Mouse (Mus musculus): ENCODE results near the gene Abca15. TPM values are rescaled to one million over a fixed set of nuclear protein-coding genes. Genes with fewer than 3 reads are reported as not detected.
"Not testable (repeated sequence)": the region's sequence is repeated elsewhere in the genome, so short reads cannot be mapped to it uniquely, and the experiment has no call there.

Abca15 gene
- total RNA-seq (2021): not detected

DNA sequence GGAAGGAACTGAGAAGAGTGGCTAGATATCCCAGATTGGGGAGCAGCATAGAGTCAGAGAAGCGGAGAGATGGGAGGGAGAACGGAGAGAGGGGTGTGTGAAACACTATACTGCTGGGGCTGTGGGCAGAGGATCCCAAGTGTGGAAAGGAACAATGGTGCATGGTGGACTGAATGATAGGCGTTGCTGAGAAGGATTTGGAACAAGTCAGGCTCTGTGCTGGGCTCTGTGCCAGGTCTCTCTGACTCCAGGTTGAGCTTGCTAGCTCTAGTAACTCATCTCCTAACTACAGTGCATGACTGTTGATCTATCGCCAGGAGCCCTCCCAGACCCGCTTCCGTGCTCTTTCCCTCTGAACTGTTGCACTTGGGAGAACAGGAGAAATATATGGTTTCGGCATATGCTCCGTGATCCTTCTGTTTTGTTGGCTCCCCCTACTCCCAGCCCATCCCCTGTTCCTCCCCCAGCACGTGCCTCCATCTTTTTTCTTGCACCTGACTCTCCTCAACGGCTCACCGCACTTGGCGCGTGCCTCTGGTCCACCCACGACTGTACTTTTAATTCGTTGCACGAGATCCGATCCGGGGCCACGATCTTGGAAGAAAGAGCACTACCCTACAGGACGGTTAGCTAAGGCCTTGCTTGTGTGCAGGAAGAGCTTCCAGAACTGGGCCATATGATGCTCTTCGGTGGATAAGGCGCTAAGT, at the start of gene Abca15:
Abca15 (plus strand) TSS at position 584 of the 707 bp plus-strand sequence.
- intact Hi-C loops (cut with DNase I): loop anchor here (2.0 to 5.0 kb wide), 3 partner anchors 121 to 481 kb away; no protein-coding TSS in a partner anchor
- peak; percentile 8 to 10 for DNase-seq

DNA sequence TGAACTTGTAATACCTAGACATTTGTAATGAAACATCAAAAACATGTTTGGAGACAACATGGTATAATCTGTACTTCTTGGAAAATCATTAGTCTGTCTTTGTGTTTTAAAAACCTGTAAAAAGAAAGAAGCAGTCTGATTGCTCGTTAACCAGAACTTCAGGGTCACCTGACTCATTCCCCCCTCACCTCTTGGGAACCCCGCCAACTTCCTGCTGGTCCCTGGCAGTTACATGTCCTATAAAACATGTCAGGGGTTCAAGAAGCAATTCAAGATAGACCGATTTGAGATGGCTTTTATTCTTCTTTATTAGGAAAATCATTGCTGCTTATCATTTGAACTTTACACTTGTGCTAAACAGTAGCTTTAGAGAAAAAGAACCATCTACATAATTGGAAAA, 43.2 kb upstream of the Abca15 start:
- intact Hi-C loops (cut with DNase I): no loop called here
- no peak for DNase-seq

DNA sequence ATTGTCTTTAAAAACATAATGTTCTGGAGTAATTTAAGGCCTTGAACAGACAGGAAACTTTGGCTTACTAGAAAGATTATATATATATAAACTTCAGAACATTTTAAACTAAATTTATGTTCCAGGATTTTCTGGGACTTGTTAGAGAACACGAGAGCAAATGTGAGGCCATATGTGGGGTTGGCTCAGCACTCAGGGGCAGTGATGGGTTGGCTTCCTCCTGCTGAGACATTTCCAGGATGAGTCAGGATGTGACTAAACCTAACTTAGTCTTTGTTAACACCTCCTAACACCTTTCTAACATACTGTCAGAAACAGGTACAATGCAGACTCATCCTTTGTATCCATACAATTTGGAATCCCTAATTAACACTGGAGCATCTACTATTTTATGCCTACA, 12.4 kb upstream of the Abca15 start:
- no peak for DNase-seq
- intact Hi-C loops (cut with DNase I): no loop called here

DNA sequence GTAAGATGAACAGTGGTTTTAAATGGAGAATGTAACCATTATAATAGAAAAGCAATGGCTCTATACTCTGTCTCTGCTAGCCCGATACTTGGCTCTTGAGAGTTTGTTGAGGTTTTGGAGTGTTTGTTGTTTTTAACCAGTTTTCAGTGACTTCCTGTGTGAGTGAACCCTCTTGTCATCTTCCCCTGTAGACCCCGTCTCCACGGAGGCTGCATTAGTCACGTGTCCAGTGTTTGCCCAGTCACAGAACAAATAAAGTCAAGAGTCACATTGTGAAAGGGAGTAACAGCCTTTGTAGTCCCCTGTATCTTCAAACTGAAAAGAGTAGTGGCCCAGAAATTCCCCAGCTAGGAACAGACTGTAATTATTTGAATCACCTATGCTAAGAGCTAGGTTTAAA, 5.5 kb upstream of the Abca15 start:
- intact Hi-C loops (cut with DNase I): no loop called here
- no peak for DNase-seq

DNA sequence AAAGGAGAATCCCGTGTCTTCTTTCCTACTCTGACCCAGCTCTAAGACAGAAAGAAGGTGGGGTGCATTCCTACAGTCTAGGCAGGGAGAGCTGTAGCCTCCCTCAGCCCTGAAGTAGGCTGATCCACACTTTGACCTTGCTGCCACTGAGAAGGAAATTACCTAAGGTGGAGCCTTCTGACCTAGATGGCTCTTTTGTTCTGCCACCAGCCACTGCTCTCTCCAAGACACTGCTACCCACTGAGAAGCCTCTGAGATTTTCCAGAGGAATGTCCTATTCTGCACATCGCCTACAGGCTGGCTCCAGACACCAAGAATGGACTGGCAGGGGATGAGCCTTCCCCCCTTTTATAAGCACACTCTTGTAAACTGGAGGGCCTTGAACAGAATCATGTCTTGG, 2.6 kb upstream of the Abca15 start:
- not testable (repeated sequence) for DNase-seq
- intact Hi-C loops (cut with DNase I): loop anchor here (2.0 to 5.0 kb wide), 4 partner anchors 119 to 653 kb away; no protein-coding TSS in a partner anchor

DNA sequence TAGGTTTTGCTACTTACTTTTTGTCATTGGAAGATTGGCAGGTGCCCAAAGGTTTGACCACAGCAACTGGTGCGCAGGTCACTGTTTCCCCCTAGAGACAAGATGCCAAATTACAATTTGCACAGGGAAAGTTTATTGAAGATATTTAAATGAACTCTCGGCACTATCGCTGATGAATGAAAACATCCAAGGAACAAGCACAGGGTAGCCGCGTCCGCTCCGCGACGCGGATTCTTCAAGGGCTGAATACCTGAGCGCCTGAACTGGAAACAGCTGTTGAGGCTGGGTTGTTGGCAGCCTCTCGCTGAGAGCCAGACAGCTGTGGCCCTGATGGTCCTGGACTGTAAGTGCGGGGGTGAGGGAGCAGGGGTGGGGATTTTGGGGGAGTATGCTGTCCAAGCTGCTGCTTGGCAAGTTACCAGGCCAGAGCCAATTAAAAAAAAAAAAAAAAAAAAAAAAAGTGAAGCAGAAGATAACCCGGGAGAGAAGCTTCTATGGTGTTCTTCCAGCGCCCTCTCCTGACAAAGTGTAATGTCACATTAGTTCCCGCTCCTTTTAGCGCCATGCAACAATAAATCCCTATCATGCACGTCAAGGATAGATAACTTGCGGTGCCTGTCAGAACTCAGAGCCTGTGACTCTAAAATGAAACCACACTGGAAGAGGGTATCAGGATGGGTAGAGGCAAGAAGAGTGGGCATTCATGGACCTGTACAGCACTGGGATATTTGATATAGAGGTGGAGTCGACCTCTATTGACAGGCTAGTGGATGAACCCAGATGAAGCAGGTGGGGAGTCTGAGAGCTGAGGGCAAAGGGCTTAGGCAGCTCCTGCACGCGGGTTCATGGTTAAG, 1.0 kb upstream of the Abca15 start:
- intact Hi-C loops (cut with DNase I): loop anchor here (2.0 to 5.0 kb wide), 5 partner anchors 120 to 655 kb away; no protein-coding TSS in a partner anchor
- peak; percentile 23 to 56 for DNase-seq

DNA sequence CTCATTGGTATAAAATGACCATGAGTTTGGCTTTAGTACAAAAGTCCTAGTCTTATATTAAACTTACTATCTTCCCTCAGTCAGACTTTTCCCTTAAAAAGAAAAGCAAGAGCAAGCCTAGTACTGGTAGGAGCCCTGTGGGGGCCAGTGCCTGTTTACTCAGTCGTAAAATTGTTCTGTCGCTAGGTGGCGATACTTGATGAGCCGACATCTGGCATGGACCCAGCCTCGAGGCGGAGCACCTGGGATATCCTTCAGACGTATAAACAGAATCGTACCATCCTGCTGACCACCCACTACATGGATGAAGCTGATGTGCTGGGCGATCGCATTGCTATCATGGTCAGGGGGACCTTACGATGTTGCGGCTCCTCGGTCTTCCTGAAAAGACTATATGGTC, 32.7 kb downstream of the Abca15 start:
- DNase-seq: peak in 1 of 2 experiments; percentile 0
- intact Hi-C loops (cut with DNase I): no loop called here

DNA sequence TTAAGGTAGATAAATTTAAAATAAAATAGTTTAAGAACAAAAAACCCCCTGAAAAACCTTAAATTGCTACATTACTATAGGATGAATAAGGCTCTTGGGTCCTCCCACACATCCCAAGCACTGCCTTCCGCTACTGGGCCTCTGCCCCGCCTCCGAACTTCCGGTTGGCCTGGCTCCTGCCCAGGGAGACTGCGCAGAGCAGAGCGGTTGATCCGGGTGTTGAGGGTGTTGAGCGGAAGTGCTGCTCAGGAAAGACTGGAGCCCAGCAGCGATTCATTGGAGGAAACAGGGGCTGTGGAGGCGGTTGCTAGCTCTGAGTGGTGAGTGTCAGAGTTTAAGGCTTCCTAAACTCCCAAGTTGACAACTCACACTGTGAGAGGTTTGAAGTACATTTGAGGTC, 81.0 kb downstream of the Abca15 start, which contains the start of gene Abca16:
Abca16 (plus strand) TSS at position 201 of the 400 bp plus-strand sequence.
- no peak for DNase-seq
- intact Hi-C loops (cut with DNase I): no loop called here

DNA sequence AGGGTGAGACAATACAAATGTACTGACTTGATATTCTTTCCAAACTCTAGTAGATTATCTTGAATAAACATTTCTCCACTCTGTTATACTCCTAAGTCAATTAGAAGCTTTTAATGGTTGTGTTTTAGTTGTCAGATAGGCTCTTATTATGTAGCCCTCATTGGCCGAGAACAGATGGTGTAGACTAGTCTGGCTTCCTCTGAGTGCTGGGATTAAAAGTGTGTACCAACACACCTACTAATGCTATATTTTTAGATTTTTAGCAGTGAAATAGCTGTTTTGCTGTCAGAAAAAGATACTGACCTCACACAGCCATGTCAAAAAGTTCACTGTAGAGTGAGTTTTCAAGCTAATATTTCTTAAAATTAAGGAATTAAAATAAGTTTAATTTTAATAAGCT, 83.9 kb downstream of the Abca15 start:
- intact Hi-C loops (cut with DNase I): no loop called here
- DNase-seq: no peak

DNA sequence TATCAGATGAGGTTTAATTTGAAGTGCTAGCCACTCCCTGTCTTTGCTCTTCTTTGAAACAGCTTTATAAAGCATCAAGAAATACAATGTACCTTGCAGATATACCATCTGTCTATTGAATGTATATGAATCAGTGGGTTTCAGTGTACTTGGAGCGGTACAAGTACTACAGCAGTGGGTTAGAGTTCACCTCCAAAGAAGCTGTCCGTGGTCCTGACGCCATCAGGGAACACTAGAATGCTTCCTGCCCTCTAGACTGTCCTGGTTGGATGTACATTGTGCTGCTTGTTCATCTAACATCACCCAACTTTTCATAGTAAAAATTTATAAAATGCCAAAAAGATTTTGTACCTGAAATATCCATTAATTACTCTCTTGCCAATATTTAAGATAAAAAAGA, 98.2 kb downstream of the Abca15 start:
- intact Hi-C loops (cut with DNase I): no loop called here
- DNase-seq: peak in 1 of 2 experiments; percentile 7

DNA sequence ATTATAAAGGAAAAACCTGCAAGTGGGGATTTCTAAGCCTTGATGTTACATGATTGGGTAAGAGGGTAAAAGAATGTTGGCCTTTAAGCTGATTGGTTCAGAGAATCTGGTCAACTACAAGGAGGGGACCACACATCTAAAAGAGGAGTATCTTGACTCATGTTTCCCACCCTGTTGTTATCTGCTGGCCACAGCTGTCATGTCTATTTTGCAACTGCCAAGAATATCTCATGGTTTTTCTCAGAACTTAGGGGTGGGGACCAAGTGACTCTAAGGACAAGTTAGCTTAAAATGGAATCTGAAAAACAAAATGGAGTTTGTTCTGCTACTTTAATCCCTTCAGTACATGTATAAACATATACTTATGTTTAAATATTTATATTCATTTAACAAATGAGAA, 103.0 kb downstream of the Abca15 start:
- intact Hi-C loops (cut with DNase I): no loop called here
- no peak for DNase-seq

Other genes starting within 250 kb of the Abca15 start
- under 1 TPM in 1 of 2 experiments, not detected in 1; 0.12 TPM for gene Dnah3, start 233.4 kb upstream of the Abca15 start, total RNA-seq (2021)
- 10 to 100 TPM; 14.9 to 17.2 TPM for gene Tmem159, start 226.3 kb upstream of the Abca15 start, total RNA-seq (2021)
- under 1 TPM; 0.30 to 0.38 TPM for gene Zp2, start 183.4 kb upstream of the Abca15 start, total RNA-seq (2021)
- under 1 TPM; 0.07 to 0.12 TPM for gene Anks4b, start 154.8 kb upstream of the Abca15 start, total RNA-seq (2021)
- gene Crym, start 126.6 kb upstream of the Abca15 start, total RNA-seq (2021): under 1 TPM; 0.19 to 0.45 TPM
- gene Abca14, start 124.7 kb upstream of the Abca15 start, total RNA-seq (2021): not detected
- not detected for gene Abca16, start 81.0 kb downstream of the Abca15 start, total RNA-seq (2021)